Mouse (Mus musculus): Measurements from ENCODE around the gene Ppie. TPM values are rescaled to one million over a fixed set of nuclear protein-coding genes. Genes with fewer than 3 reads are reported as not detected.
A peak's percentile ranks its signal among the peaks of the same experiment; 100 is the strongest.
"Not testable (repeated sequence)": the region's sequence is repeated elsewhere in the genome, so short reads cannot be mapped to it uniquely, and the experiment has no call there.

Gene Ppie
- polyA plus RNA-seq, 1 experiment from 2014 or later: 93.3 TPM

GRCm38 (mm10) chr4:123111275-123111983 is 28.3 kb downstream of the Ppie start:
- ATAC-seq: peak; percentile 50
- not testable (repeated sequence) for H3K27ac ChIP-seq; H3K4me3 ChIP-seq (replicated peaks); H3K4me1 ChIP-seq (replicated peaks); H3K27me3 ChIP-seq (replicated peaks); H3K36me3 ChIP-seq; H3K9ac ChIP-seq; H3K4me2 ChIP-seq (replicated peaks); H3K9me3 ChIP-seq
- WGBS: 66% methylated on average over 10 of the region's 10 CpGs

GRCm38 (mm10) chr4:123110751-123111150 is 29.0 kb downstream of the Ppie start:
- H3K4me3 ChIP-seq (replicated peaks): no peak overlapping the region
- 84% methylated on average over 4 of the region's 4 CpGs for WGBS
- H3K27ac ChIP-seq: no peak overlapping the region
- H3K27me3 ChIP-seq (replicated peaks): peaks cover 8% of the 10 kb centered on the region
- no peaks in the 10 kb centered on the region for H3K9me3 ChIP-seq
- H3K4me1 ChIP-seq (replicated peaks): no peaks in the 10 kb centered on the region
- no peak overlapping the region for H3K9ac ChIP-seq
- no peaks in the 10 kb centered on the region for H3K36me3 ChIP-seq
- ATAC-seq: no peak
- no peak overlapping the region for H3K4me2 ChIP-seq (replicated peaks)

- Histone ChIP-seq H3K27ac (no peak overlapping the region), H3K9ac (no peak overlapping the region), H3K4me2 (replicated peaks) (no peak overlapping the region), H3K27me3 (replicated peaks) (peaks cover 27% of the 10 kb centered on the region), H3K4me1 (replicated peaks) (peaks cover 13% of the 10 kb centered on the region; the same call in 1 of the 2 replicates), H3K4me3 (replicated peaks) (no peak overlapping the region), H3K36me3 (no peaks in the 10 kb centered on the region), H3K9me3 (no peaks in the 10 kb centered on the region)
- no peak for ATAC-seq
- 82% methylated on average over 5 of the region's 5 CpGs for WGBS
Observed at GRCm38 (mm10) chr4:123108056-123108455, 31.7 kb downstream of the Ppie start.

- Histone ChIP-seq H3K27me3 (replicated peaks) (peaks cover 27% of the 10 kb centered on the region), H3K9me3 (no peaks in the 10 kb centered on the region), H3K36me3 (no peaks in the 10 kb centered on the region), H3K4me2 (replicated peaks) (no peak overlapping the region), H3K4me1 (replicated peaks) (peaks cover 13% of the 10 kb centered on the region; the same call in 1 of the 2 replicates), H3K27ac (no peak overlapping the region), H3K9ac (no peak overlapping the region), H3K4me3 (replicated peaks) (no peak overlapping the region)
- 93% methylated on average over 2 of the region's 2 CpGs for WGBS
- no peak for ATAC-seq
Observed at GRCm38 (mm10) chr4:123106864-123107263, 32.9 kb downstream of the Ppie start.

GRCm38 (mm10) chr4:123105929-123106328 is 33.8 kb downstream of the Ppie start:
- H3K36me3 ChIP-seq; H3K9ac ChIP-seq; H3K27ac ChIP-seq; ATAC-seq; H3K4me2 ChIP-seq (replicated peaks); H3K9me3 ChIP-seq; H3K4me3 ChIP-seq (replicated peaks): not testable (repeated sequence)
- Histone ChIP-seq H3K4me1 (replicated peaks) (peaks cover 13% of the 10 kb centered on the region; the same call in 1 of the 2 replicates), H3K27me3 (replicated peaks) (peaks cover 27% of the 10 kb centered on the region)
- 84% methylated on average over 7 of the region's 7 CpGs for WGBS

GRCm38 (mm10) chr4:123105451-123105790 is 34.3 kb downstream of the Ppie start:
- 22% methylated on average over 24 of the region's 24 CpGs for WGBS

GRCm38 (mm10) chr4:123104651-123105450 is 34.9 kb downstream of the Ppie start, which contains the start of gene Bmp8b:
Gene Bmp8b, plus strand, starts transcription at chr4:123105165.
- Histone ChIP-seq H3K4me2 (replicated peaks) (peak within 1 kb of the TSS; percentile 67), H3K9me3 (no peaks in the 10 kb centered on the region), H3K4me1 (replicated peaks) (peaks cover 13% of the 10 kb centered on the region; the same call in 1 of the 2 replicates), H3K36me3 (no peaks in the 10 kb centered on the region), H3K27me3 (replicated peaks) (peaks cover 27% of the 10 kb centered on the region), H3K27ac (no peak within 1 kb of the TSS), H3K4me3 (replicated peaks) (peak within 1 kb of the TSS; percentile 36), H3K9ac (peak within 1 kb of the TSS; percentile 32; the same call in 1 of the 2 replicates)
- WGBS: 5% methylated on average over 75 of the region's 75 CpGs
- ATAC-seq: peak; percentile 82

More at GRCm38 (mm10) chr4:123105451-123105790, 34.3 kb downstream of the Ppie start:
- H3K9ac ChIP-seq: no peak overlapping the region
- H3K9me3 ChIP-seq: no peaks in the 10 kb centered on the region
- ATAC-seq: peak; percentile 30; the same call in 1 of the 2 replicates
- no peaks in the 10 kb centered on the region for H3K36me3 ChIP-seq
- peak overlapping the region; percentile 67 for H3K4me2 ChIP-seq (replicated peaks)
- H3K27me3 ChIP-seq (replicated peaks): peaks cover 27% of the 10 kb centered on the region
- no peak overlapping the region for H3K27ac ChIP-seq
- peaks cover 13% of the 10 kb centered on the region; the same call in 1 of the 2 replicates for H3K4me1 ChIP-seq (replicated peaks)
- peak overlapping the region; percentile 36 for H3K4me3 ChIP-seq (replicated peaks)

- no peak overlapping the region for H3K27ac ChIP-seq
- H3K36me3 ChIP-seq: no peaks in the 10 kb centered on the region
- peak; percentile 47; the same call in 1 of the 2 replicates for ATAC-seq
- H3K27me3 ChIP-seq (replicated peaks): no peaks in the 10 kb centered on the region
- H3K9ac ChIP-seq: no peak overlapping the region
- H3K4me2 ChIP-seq (replicated peaks): no peak overlapping the region
- WGBS: 41% methylated on average over 9 of the region's 9 CpGs
- H3K9me3 ChIP-seq: no peaks in the 10 kb centered on the region
- peaks cover 4% of the 10 kb centered on the region; the same call in 1 of the 2 replicates for H3K4me1 ChIP-seq (replicated peaks)
- H3K4me3 ChIP-seq (replicated peaks): no peak overlapping the region
Observed at GRCm38 (mm10) chr4:123093869-123094268, 45.9 kb downstream of the Ppie start.

GRCm38 (mm10) chr4:123093064-123093776 is 46.5 kb downstream of the Ppie start:
- H3K4me3 ChIP-seq (replicated peaks): peak overlapping the region; percentile 1; the same call in 1 of the 2 replicates
- peaks cover 4% of the 10 kb centered on the region; the same call in 1 of the 2 replicates for H3K4me1 ChIP-seq (replicated peaks)
- no peaks in the 10 kb centered on the region for H3K9me3 ChIP-seq
- peak overlapping the region; percentile 32; the same call in 1 of the 2 replicates for H3K27ac ChIP-seq
- WGBS: 31% methylated on average over 17 of the region's 17 CpGs
- H3K9ac ChIP-seq: no peak overlapping the region
- H3K27me3 ChIP-seq (replicated peaks): no peaks in the 10 kb centered on the region
- no peaks in the 10 kb centered on the region for H3K36me3 ChIP-seq
- peak; percentile 94 for ATAC-seq
- H3K4me2 ChIP-seq (replicated peaks): peak overlapping the region; percentile 47

GRCm38 (mm10) chr4:123092621-123093020 is 47.1 kb downstream of the Ppie start:
- Histone ChIP-seq H3K4me2 (replicated peaks) (no peak overlapping the region), H3K36me3 (no peaks in the 10 kb centered on the region), H3K9me3 (no peaks in the 10 kb centered on the region), H3K27ac (0 out of 2 replicates have a peak overlapping the region, but pooled peaks have one; percentile 32), H3K4me3 (replicated peaks) (no peak overlapping the region), H3K27me3 (replicated peaks) (no peaks in the 10 kb centered on the region), H3K9ac (no peak overlapping the region), H3K4me1 (replicated peaks) (peaks cover 4% of the 10 kb centered on the region; the same call in 1 of the 2 replicates)
- no peak for ATAC-seq
- 65% methylated on average over 5 of the region's 5 CpGs for WGBS

GRCm38 (mm10) chr4:123086381-123086780 is 53.4 kb downstream of the Ppie start:
- Histone ChIP-seq H3K4me1 (replicated peaks) (no peaks in the 10 kb centered on the region), H3K9ac (no peak overlapping the region), H3K4me2 (replicated peaks) (no peak overlapping the region), H3K27me3 (replicated peaks) (no peaks in the 10 kb centered on the region), H3K9me3 (no peaks in the 10 kb centered on the region), H3K4me3 (replicated peaks) (no peak overlapping the region), H3K27ac (no peak overlapping the region), H3K36me3 (no peaks in the 10 kb centered on the region)
- WGBS: 78% methylated on average over 4 of the region's 4 CpGs
- no peak for ATAC-seq

- no peak for ATAC-seq
- 70% methylated on average over 2 of the region's 2 CpGs for WGBS
Observed at GRCm38 (mm10) chr4:123085290-123085689, 54.5 kb downstream of the Ppie start.

More at GRCm38 (mm10) chr4:123085290-123085689, 54.5 kb downstream of the Ppie start:
- Histone ChIP-seq H3K27me3 (replicated peaks) (no peaks in the 10 kb centered on the region), H3K36me3 (no peaks in the 10 kb centered on the region), H3K27ac (no peak overlapping the region), H3K4me1 (replicated peaks) (no peaks in the 10 kb centered on the region), H3K9ac (no peak overlapping the region), H3K4me3 (replicated peaks) (no peak overlapping the region), H3K4me2 (replicated peaks) (no peak overlapping the region), H3K9me3 (no peaks in the 10 kb centered on the region)

Measured in intestine, embryonic 15.5 days (tissue).